Mouse (Mus musculus) heart, embryonic 11.5 days (tissue): ENCODE results near the gene Pip4k2c. TPM values are rescaled to one million over a fixed set of nuclear protein-coding genes. Genes with fewer than 3 reads are reported as not detected.
"Not testable (repeated sequence)": the region's sequence is repeated elsewhere in the genome, so short reads cannot be mapped to it uniquely, and the experiment has no call there.

Experiments used
- ATAC-seq: fragments of 200-750 bp; cut with Nextera tagmentation; replicated peaks from 2 replicates; pipeline ENCODE4 v1.8.0; 2017; ENCODE audit warnings: moderate library complexity; ENCODE audit not compliant: insufficient number of reproducible peaks, low FRiP score, low TSS enrichment
- H3K27ac ChIP-seq: fragments of 300-500 bp; sonication (generic); 2 replicates; pipeline ENCODE4 v1.5.1; 2014; ENCODE audit warnings: mild to moderate bottlenecking, low read depth, low read length
- H3K27me3 ChIP-seq: fragments of 300-500 bp; sonication (generic); 2 replicates; pipeline ENCODE4 v1.6.1; 2014; ENCODE audit warnings: mild to moderate bottlenecking, low read length, mixed read lengths; ENCODE audit not compliant: control insufficient read depth, insufficient read depth
- H3K36me3 ChIP-seq: fragments of 300-500 bp; sonication (generic); 2 replicates; pipeline ENCODE4 v1.6.1; 2014; ENCODE audit warnings: mild to moderate bottlenecking, low read length, moderate library complexity, mixed read lengths; ENCODE audit not compliant: control insufficient read depth, insufficient read depth
- H3K4me1 ChIP-seq: fragments of 300-500 bp; sonication (generic); 2 replicates; pipeline ENCODE4 v1.6.1; 2014; ENCODE audit warnings: low read length; ENCODE audit not compliant: control insufficient read depth, insufficient read depth
- H3K4me2 ChIP-seq: fragments of 300-500 bp; sonication (generic); 2 replicates; pipeline ENCODE4 v1.6.1; 2014; ENCODE audit warnings: mild to moderate bottlenecking, moderate library complexity
- H3K4me3 ChIP-seq: fragments of 300-500 bp; sonication (generic); 2 replicates; pipeline ENCODE4 v1.5.1; 2014; ENCODE audit warnings: low read depth, low read length
- H3K9ac ChIP-seq: fragments of 300-500 bp; sonication (generic); 2 replicates; pipeline ENCODE4 v1.6.1; 2014; ENCODE audit warnings: mild to moderate bottlenecking, low read depth, low read length, moderate library complexity
- H3K9me3 ChIP-seq: fragments of 300-500 bp; sonication (generic); replicated peaks from 2 replicates; pipeline ENCODE4 v1.6.1; 2016; ENCODE audit warnings: low read length; ENCODE audit not compliant: control insufficient read depth
- WGBS: fragments of 180-500 bp; shearing (Covaris S2); extraction: QIAGEN DNeasy Blood & Tissue Kit; methylation state at CpG from one replicate; pipeline ENCODE4 v1.1.7; 2014; ENCODE audit not compliant: insufficient replicate concordance; 5-methylcytosine and 5-hydroxymethylcytosine counted together
- polyA plus RNA-seq: library from polyadenylated mRNA; unstranded; fragments of >200 nt; fragmentation: Nextera tagmentation; extraction: Ambion mirVana; gene quantifications from 2 replicates; pipeline ENCODE4 v1.2.1, GENCODE M21; 2014

Gene Pip4k2c
- polyA plus RNA-seq, 1 experiment from 2014 or later, result 20.8 TPM

DNA sequence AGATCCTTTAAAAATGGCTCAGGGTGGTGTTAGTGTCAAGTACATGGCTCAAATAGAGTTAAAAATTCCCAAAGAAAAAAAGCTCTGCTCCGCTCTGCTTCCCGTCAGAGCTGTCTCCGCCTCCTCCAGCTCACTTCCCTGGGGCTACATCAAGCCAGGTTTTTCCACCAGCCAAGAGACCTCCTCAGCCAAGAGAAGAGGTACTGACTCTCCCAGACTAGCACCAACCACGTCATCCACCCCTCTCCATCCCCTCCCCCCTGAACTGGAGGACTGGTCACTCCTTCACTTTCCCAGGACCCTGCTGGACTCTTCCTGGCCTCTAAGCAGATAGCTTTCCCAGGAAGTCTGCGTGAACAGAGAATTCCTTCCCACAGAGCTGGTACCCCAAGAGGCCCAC lies 15.0 kb downstream of the Pip4k2c start:
- peak overlapping the region; percentile 96 for H3K4me2 ChIP-seq
- 0 out of 2 replicates have a peak, but pooled peaks cover 2% of the 10 kb centered on the region for H3K36me3 ChIP-seq
- H3K4me3 ChIP-seq, result peak overlapping the region; percentile 94
- no peaks in the 10 kb centered on the region for H3K27me3 ChIP-seq
- peaks cover 18% of the 10 kb centered on the region for H3K4me1 ChIP-seq
- H3K27ac ChIP-seq, result peak overlapping the region; percentile 94
- peak; percentile 67 for ATAC-seq
- H3K9ac ChIP-seq, result peak overlapping the region; percentile 95
- no peaks in the 10 kb centered on the region for H3K9me3 ChIP-seq
- WGBS, result 6% methylated on average over 5 of the region's 5 CpGs

DNA sequence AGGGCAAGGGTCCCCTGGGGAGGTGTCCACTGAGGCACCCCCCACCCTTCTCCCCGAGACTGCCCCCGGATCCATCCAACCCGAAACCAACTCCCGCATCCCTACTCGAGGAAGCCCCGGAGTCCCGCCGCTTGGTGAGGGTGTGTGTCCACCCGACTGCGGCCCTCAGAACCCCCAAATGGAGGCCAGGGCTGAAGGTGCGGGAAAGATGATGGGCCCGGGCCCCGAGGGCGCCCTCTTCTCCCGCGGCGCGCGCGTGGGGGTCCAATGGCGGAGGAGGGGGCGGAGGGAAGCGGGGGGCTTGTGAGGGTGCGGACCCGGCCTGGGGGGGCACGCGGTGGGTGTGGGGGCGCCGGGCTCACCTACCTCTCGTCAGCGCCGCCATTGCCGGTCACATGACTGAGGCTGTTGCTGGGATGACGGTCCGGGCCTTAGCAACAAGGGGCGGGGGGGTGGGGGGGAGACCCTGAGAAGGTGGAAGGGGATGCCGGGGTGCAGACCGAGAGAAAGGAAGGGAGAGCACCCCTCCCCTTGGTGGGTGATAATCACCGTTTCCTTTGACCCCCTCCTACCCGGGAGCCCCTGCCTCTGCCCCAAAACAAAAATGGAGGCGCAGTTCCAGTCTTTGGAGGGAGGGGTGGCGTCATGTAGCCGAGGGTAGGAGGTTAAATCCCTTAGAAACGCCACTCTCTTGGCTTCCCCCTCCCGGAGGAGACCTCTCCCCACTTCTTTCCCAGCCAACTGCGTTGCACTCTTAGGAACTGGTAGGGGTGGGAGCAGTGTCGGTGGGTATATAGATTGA lies 15.9 kb downstream of the Pip4k2c start, which contains the start of gene Dtx3:
Dtx3 (minus strand) TSS at position 401 of the 802 bp plus-strand sequence.
- peak; percentile 41; the same call in 1 of the 2 replicates for ATAC-seq
- H3K27me3 ChIP-seq, result no peaks in the 10 kb centered on the region
- 0 out of 2 replicates have a peak, but pooled peaks cover 2% of the 10 kb centered on the region for H3K36me3 ChIP-seq
- no peaks in the 10 kb centered on the region for H3K9me3 ChIP-seq
- peak within 1 kb of the TSS; percentile 94 for H3K4me3 ChIP-seq
- peak within 1 kb of the TSS; percentile 94 for H3K27ac ChIP-seq
- H3K9ac ChIP-seq, result peak within 1 kb of the TSS; percentile 95
- H3K4me1 ChIP-seq, result peaks cover 25% of the 10 kb centered on the region
- peak within 1 kb of the TSS; percentile 96 for H3K4me2 ChIP-seq
- 2% methylated on average over 36 of the region's 47 CpGs for WGBS

DNA sequence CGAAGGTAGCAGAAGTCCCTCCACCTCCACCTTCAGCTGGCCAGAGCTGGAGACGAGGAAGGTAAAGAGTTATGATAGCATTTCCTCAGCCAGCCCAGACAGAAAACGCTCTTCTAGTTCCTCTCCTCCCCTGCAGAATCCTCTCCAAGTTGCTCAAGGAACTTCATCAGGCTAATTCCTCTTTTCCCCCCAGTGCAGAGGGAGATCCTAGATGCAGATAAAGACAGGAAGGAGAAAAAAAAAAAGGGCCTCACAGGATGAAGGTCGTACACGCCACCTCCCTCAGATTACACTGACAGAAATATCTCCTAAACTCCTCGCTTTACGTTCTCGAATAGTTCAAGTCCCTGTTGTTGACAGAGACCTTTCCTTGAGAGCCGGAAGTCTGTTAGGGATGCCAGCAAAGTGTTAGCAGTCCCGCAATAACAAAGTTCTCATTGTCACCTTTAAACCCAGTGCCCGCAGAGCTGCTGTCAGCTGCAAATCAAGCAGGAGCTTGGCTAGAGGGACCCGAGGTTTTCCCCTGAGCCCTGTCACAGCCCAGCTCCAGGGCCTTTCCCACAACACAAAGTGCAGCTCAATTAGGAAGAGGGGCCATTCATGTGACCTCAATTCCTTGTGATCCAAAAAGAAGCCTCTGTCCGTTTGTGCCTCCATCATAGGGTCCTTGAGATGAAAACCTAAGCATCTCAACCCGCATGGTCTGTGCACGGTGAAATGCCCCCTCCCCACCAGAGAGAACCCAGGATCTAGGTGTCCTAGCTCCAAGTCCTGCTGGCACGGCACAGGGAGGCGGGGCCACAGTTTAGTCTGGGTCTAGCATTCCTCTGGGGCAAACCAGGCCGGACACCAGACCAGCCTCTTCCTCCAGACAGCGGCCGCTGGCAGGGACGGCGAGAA lies 16.7 kb downstream of the Pip4k2c start:
- Histone ChIP-seq H3K36me3 (0 out of 2 replicates have a peak, but pooled peaks cover 2% of the 10 kb centered on the region), H3K4me1 (peaks cover 33% of the 10 kb centered on the region), H3K9ac (peak overlapping the region; percentile 95), H3K27ac (peak overlapping the region; percentile 94), H3K4me3 (peak overlapping the region; percentile 94), H3K9me3 (no peaks in the 10 kb centered on the region), H3K4me2 (peak overlapping the region; percentile 96), H3K27me3 (no peaks in the 10 kb centered on the region)
- ATAC-seq, result no peak
- WGBS, result 8% methylated on average over 22 of the region's 22 CpGs

DNA sequence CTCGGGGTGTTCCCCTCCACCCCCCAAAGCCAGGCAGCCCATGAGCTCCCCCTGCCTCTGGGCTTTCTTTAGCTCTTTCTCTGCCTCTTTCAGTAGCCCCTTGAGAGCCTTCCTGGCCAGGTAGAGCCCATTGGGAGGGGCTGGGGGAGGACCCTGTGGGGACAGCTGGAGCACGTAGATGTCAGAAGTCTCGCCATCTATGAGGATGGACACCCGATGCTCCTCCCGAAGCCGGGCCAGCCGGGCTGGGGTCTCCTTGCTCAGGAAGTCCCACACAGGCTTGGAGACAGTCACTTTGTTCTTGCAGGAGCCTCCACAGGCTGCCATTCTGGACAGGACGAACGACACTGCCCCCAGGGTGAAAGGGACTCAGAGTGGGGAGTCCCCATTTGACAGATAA lies 18.4 kb downstream of the Pip4k2c start:
- no peak for ATAC-seq
- Histone ChIP-seq H3K27me3 (no peaks in the 10 kb centered on the region), H3K36me3 (0 out of 2 replicates have a peak, but pooled peaks cover 2% of the 10 kb centered on the region), H3K9me3 (no peaks in the 10 kb centered on the region), H3K4me3 (no peak overlapping the region), H3K4me1 (peaks cover 46% of the 10 kb centered on the region), H3K27ac (no peak overlapping the region), H3K9ac (no peak overlapping the region), H3K4me2 (no peak overlapping the region)
- WGBS, result 85% methylated on average over 9 of the region's 9 CpGs

DNA sequence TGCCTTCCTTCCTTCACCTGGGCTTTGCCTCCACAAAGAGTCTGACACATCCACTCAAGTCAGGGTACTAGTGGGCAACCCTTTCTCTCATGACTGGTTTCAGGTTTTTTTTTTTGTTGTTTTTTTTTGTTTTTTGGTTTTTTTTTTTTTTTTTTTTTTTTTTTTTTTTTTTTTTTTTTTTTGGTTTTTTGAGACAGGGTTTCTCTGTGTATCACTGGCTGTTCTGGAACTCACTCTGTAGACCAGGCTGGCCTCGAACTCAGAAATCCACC lies 19.4 kb downstream of the Pip4k2c start:
- H3K27ac ChIP-seq, result peak overlapping the region; percentile 50
- not testable (repeated sequence) for H3K27me3 ChIP-seq, H3K4me3 ChIP-seq, H3K36me3 ChIP-seq, ATAC-seq, H3K4me2 ChIP-seq, H3K9ac ChIP-seq, H3K9me3 ChIP-seq
- H3K4me1 ChIP-seq, result peaks cover 45% of the 10 kb centered on the region
- 72% methylated on average over 1 of the region's 1 CpGs for WGBS

DNA sequence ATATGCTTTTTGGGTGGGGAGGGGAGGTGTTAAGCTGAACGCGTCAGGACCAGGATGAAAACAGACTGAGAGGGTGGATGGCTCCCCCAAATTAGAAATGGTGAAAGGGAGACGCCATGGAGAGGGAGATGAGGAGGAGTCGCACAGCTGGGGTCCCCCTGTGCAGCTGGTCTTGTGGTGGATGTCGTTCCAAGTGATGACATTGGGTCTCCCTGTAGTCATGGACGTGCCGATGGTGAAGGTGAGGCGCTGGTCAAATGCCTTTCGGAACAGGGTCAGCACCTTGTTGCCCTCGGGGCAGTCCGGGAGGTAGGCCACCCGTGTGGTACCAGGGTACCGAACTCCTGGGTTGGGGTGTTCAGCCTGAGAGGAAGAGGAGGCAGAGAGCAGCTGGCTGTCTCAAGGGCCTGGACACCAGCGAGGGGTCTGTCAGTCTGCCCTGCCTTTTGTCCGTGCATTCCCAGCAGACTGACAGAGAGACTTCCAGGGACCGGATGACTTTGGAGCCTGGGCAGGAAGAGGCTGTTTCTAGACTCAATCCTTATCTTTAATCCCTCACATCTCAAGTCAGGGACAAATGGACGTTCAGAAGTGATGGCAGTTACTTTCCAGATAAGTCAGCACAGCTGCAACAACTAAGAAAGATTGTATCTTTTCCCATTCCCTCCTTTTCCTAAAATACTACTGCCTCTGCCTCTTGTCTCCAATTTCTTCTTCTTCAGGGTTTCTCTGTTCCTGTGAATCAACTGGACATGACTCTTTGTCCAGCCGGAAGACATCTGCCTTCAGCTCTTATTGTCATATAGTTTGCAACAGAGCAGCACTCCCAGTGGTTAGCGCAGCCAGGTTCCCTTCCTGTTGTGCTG lies 20.0 kb downstream of the Pip4k2c start:
- ATAC-seq, result no peak
- WGBS, result 62% methylated on average over 19 of the region's 19 CpGs
- Histone ChIP-seq H3K9me3 (no peaks in the 10 kb centered on the region), H3K27me3 (no peaks in the 10 kb centered on the region), H3K9ac (no peak overlapping the region), H3K27ac (peak overlapping the region; percentile 50), H3K4me3 (no peak overlapping the region), H3K4me2 (no peak overlapping the region), H3K36me3 (peaks cover 2% of the 10 kb centered on the region; the same call in 1 of the 2 replicates), H3K4me1 (peaks cover 41% of the 10 kb centered on the region)

DNA sequence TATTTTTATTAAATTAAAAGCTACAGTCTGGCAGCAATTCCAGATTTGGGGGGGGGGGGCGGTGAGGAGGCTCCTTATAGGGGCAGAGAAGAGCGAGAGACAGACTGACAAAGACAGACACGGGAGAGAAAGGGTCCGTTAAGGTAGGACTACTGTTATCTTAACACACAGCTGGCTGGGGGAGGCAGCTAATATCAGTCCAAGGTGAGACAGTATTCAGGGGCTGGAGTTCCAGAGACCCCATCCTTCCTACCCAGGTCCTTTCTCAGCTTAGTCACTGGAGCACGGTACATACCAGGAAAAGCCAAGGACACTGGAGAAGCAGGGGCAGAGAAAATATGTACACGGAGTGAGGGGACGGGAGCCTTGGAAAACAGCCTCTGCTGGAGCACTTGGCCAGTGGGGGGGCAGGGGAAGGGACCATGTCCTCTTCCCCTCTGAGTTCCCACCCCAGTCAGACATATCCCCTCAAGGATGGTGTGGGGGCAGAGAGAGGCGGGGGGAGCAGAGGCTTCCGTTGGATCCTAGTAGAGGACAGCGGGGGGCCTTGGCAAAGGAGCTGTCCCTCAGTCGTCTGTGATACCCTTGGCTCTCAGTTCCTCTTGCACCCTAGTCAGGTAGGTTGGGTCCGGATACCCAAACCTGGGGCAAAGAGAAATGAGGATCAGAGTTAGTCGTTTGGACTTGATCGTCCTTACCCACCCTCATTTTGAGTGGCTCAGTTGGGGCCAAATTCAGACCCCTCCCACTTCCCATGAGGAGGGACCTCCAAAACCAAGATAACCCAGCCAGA lies 20.8 kb downstream of the Pip4k2c start:
- Histone ChIP-seq H3K9ac (no peak overlapping the region), H3K4me3 (peak overlapping the region; percentile 74; the same call in 1 of the 2 replicates), H3K4me2 (peak overlapping the region; percentile 93), H3K4me1 (peaks cover 40% of the 10 kb centered on the region), H3K27ac (peak overlapping the region; percentile 38; the same call in 1 of the 2 replicates), H3K9me3 (no peaks in the 10 kb centered on the region), H3K27me3 (no peaks in the 10 kb centered on the region), H3K36me3 (peaks cover 2% of the 10 kb centered on the region; the same call in 1 of the 2 replicates)
- 36% methylated on average over 14 of the region's 14 CpGs for WGBS
- ATAC-seq, result no peak
